ENCODE assay signal across 8 mouse cellular contexts in the genomic region with DNA sequence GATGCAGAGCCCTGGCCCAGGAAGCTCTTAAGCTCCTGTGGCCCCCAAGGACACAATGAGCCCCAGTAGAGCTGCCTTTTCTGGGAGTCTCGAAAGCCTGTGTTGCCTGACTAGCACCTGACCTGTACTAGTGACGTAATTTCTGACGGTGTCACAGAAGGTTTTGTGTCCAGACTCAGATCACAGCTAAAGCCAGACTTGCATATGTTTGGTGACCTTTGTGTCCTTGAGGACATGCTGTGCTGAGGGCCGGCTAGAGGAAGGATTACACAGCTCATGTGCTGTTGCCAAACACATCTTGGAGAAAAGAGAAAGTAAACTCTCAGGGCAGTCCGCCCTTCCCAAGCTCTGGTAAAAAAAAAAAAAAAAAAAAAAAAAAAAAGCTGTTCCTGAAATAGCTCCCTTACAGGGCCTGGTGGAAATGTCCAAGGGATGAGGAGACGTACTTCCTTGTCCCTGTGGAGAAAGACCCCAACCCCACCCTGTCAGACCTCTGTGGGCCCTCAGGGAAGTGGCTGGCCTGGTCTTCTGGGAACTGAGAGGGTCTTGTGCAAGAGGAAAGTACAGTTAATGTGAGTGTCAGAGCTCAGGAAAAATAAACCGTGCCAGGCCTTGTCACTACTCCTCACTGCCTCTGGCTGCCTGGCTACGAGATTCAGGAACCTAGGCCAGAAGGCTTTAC. TPM values are rescaled to one million over a fixed set of nuclear protein-coding genes. Genes with fewer than 3 reads are reported as not detected.
A peak's percentile ranks its signal among the peaks of the same experiment; 100 is the strongest.
DNase-seq lines count a peak whose midpoint lies in the region; ATAC-seq and TF ChIP-seq lines count a peak whose summit lies in the region.

No protein-coding gene starts in this region.

- DNase-seq in gastrocnemius, postnatal 25 days = peak; percentile 57
- no peak for DNase-seq in gastrocnemius, postnatal 14 days
- peak; percentile 40 for DNase-seq in ZHBTc4 (ENCODE audit: low read depth, low spot score)
- peak; percentile 26 for DNase-seq in lung, embryonic 14.5 days
- no peak for DNase-seq in left cerebral cortex, postnatal 25 days (ENCODE audit: low spot score in 2 of 2)
- DNase-seq in urinary bladder, postnatal 10 days (ENCODE audit: low spot score) = no peak

- intact Hi-C loops in gastrocnemius, postnatal 14 days (cut with DNase I; ENCODE audit: low total_unique reads) = no loop called here
- intact Hi-C loops in left cerebral cortex, postnatal 25 days (cut with DNase I) = no loop called here

- H3K36me3 ChIP-seq in heart, embryonic 13.5 days = no peaks in the 10 kb centered on the region
- H3K36me3 ChIP-seq in lung, embryonic 14.5 days (ENCODE audit: insufficient read depth) = no peaks in the 10 kb centered on the region

- H3K4me3 ChIP-seq in heart, embryonic 13.5 days = no peak overlapping the region
- H3K4me3 ChIP-seq in lung, embryonic 14.5 days (ENCODE audit: low read depth, low read length) = no peak overlapping the region

- ATAC-seq in heart, embryonic 13.5 days (ENCODE audit: extremely low read depth, insufficient number of reproducible peaks, low FRiP score, low TSS enrichment) = no peak
- ATAC-seq in lung, embryonic 14.5 days (ENCODE audit: insufficient read depth) = no peak
- ATAC-seq in activated CD4-positive, CD25-positive, alpha-beta regulatory T cell, adult 4 months = no peak

- H3K9me3 ChIP-seq in heart, embryonic 13.5 days = no peaks in the 10 kb centered on the region
- H3K9me3 ChIP-seq in lung, embryonic 14.5 days (ENCODE audit: low read depth, low read length) = no peaks in the 10 kb centered on the region

- peak overlapping the region; percentile 66 for H3K9ac ChIP-seq in heart, embryonic 13.5 days
- no peak overlapping the region for H3K9ac ChIP-seq in lung, embryonic 14.5 days

- H3K4me2 ChIP-seq in heart, embryonic 13.5 days = peak overlapping the region; percentile 22
- no peak overlapping the region for H3K4me2 ChIP-seq in lung, embryonic 14.5 days

- no peaks in the 10 kb centered on the region for H3K27me3 ChIP-seq in heart, embryonic 13.5 days (replicated peaks)
- no peaks in the 10 kb centered on the region for H3K27me3 ChIP-seq in lung, embryonic 14.5 days (ENCODE audit: insufficient read depth, low read length)

- WGBS in heart, embryonic 13.5 days = 30% methylated on average over 8 of the region's 8 CpGs
- 38% methylated on average over 8 of the region's 8 CpGs for WGBS in lung, embryonic 14.5 days

- H3K27ac ChIP-seq in heart, embryonic 13.5 days (replicated peaks) = peak overlapping the region; percentile 87
- peak overlapping the region; percentile 32 for H3K27ac ChIP-seq in lung, embryonic 14.5 days (ENCODE audit: low read depth)

- no peak for TF ChIP-seq CTCF in lung, embryonic 14.5 days (IDR thresholded peaks at IDR 0.05; ENCODE audit: low read depth)

- peaks cover 57% of the 10 kb centered on the region for H3K4me1 ChIP-seq in heart, embryonic 13.5 days
- peaks cover 6% of the 10 kb centered on the region; the same call in 1 of the 2 replicates for H3K4me1 ChIP-seq in lung, embryonic 14.5 days (ENCODE audit: insufficient read depth)

RNA-seq across cellular contexts. Expression of a gene that starts 45.8 kb away (rescaled TPM):
- total RNA-seq in gastrocnemius, postnatal 25 days (2021) = 10 to 100 TPM; 15.6 to 16.0 TPM
- 10 to 100 TPM; 14.0 to 15.3 TPM for total RNA-seq in gastrocnemius, postnatal 14 days (2021)
- polyA plus RNA-seq in heart, embryonic 13.5 days (2015; fragmentation: Nextera tagmentation; extraction: Ambion mirVana) = 42.6 and 48.2 TPM in 2 replicates
- 48.9 and 50.4 TPM in 2 replicates for polyA plus RNA-seq in lung, embryonic 14.5 days (2014; fragmentation: Nextera tagmentation; extraction: Ambion mirVana)
- total RNA-seq in left cerebral cortex, postnatal 25 days (2021) = 10 to 100 TPM; 38.8 to 39.7 TPM
- polyA plus RNA-seq in activated CD4-positive, CD25-positive, alpha-beta regulatory T cell, adult 4 months (2017; shearing (Covaris generic)) = 1 to 10 TPM; 7.0 to 7.9 TPM

Comparison
In these comparisons a context has a peak if more than half of its experiments do, and no peak if none do; other contexts are left out.
1. DNase-seq: peak in gastrocnemius, postnatal 25 days (single experiment), ZHBTc4 (single experiment) and lung, embryonic 14.5 days (single experiment); none in gastrocnemius, postnatal 14 days (single experiment), left cerebral cortex, postnatal 25 days (0 of 2) and urinary bladder, postnatal 10 days (single experiment).